Mouse (Mus musculus) C2C12 (cell line): ENCODE measurements around the gene Defb23.

Experiments used
- CEBPB ChIP-seq: IDR thresholded peaks from one replicate; pipeline ENCODE4 v1.6.1; 2011; ENCODE audit warnings: low read depth, mild to moderate bottlenecking, control low read depth, moderate library complexity
- CTCF ChIP-seq: IDR thresholded peaks from one replicate; pipeline ENCODE4 v1.5.1; 2011; ENCODE audit not compliant: control insufficient read depth, insufficient read depth, insufficient read length
- MYOD1 ChIP-seq: IDR thresholded peaks from one replicate; pipeline ENCODE4 v1.6.1; 2011; ENCODE audit warnings: low read depth; ENCODE audit not compliant: control insufficient read depth, insufficient read length
- USF1 ChIP-seq: IDR thresholded peaks from one replicate; pipeline ENCODE4 v1.6.1; 2011; ENCODE audit warnings: low read depth, mild to moderate bottlenecking, control low read depth, moderate library complexity

- TF ChIP-seq CTCF = no peak
- TF ChIP-seq CEBPB = no peak
- TF ChIP-seq USF1 = no peak
- TF ChIP-seq MYOD1 = no peak
Measured at GRCm38 (mm10) chr2:152413158-152413764, 51.2 kb downstream of the Defb23 start.
